Mouse (Mus musculus): ENCODE measurements around the gene Rap1a. TPM values are rescaled to one million over a fixed set of nuclear protein-coding genes. Genes with fewer than 3 reads are reported as not detected.

Rap1a gene
- polyA plus RNA-seq, 1 experiment = 25.2 TPM

DNA sequence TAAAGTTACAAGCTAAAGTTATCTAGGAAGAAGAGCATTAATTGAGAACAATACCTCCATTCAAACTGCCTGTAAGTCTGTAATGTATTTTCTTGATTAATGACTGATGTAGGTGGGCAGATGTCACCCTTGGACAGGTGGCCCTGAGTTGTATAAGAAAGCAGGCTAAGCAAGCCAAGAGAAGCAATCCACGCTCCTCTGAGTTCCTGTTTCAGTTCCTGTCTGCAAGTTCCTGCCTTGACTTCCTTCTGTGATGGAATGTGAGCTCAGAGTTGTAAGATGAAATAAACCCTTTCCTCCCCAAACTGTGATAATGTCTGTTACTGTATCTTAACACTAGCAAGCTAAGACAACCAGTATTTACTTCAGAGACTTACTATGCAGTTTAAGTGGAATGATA, 11.4 kb downstream of the Rap1a start:
- H3K27me3 ChIP-seq (ENCODE audit: control insufficient read depth, insufficient read depth, insufficient read length) = no peaks in the 10 kb centered on the region
- no peak overlapping the region for H3K4me2 ChIP-seq (ENCODE audit: low read depth)
- H3K36me3 ChIP-seq (ENCODE audit: control insufficient read depth, insufficient read depth) = peaks cover 16% of the 10 kb centered on the region
- TF ChIP-seq TCF3 (IDR thresholded peaks at IDR 0.05; ENCODE audit: insufficient read length, low read depth) = no peak
- TF ChIP-seq USF1 (IDR thresholded peaks at IDR 0.05; ENCODE audit: low read depth) = no peak
- TF ChIP-seq E2F4 (IDR thresholded peaks at IDR 0.05; ENCODE audit: insufficient read depth) = no peak
- TF ChIP-seq REST (IDR thresholded peaks at IDR 0.05; ENCODE audit: insufficient read depth, insufficient read length) = no peak
- TF ChIP-seq CEBPB (IDR thresholded peaks at IDR 0.05; ENCODE audit: insufficient read depth, poor library complexity, severe bottlenecking) = no peak
- TF ChIP-seq POLR2AphosphoS2 (IDR thresholded peaks at IDR 0.05; ENCODE audit: insufficient read length, low read depth) = no peak
- TF ChIP-seq MAX (IDR thresholded peaks at IDR 0.05; ENCODE audit: low read depth) = no peak
- TF ChIP-seq TCF12 (IDR thresholded peaks at IDR 0.05; ENCODE audit: insufficient read depth, poor library complexity, severe bottlenecking) = no peak
- TF ChIP-seq SRF (IDR thresholded peaks at IDR 0.05; ENCODE audit: control insufficient read depth, insufficient read length, low read depth) = no peak
- TF ChIP-seq MYOD1 (IDR thresholded peaks at IDR 0.05; ENCODE audit: control insufficient read depth in 1 of 3, insufficient read length in 2 of 3, low read depth in 2 of 3) = no peak
- TF ChIP-seq MYOG (IDR thresholded peaks at IDR 0.05; ENCODE audit: control insufficient read depth in 1 of 3, insufficient read depth in 1 of 3, insufficient read length in 2 of 3, low read depth in 2 of 3) = no peak
- TF ChIP-seq POLR2A (IDR thresholded peaks at IDR 0.05; ENCODE audit: insufficient read length, low read depth) = no peak
- no peak overlapping the region for H3ac ChIP-seq (ENCODE audit: control insufficient read depth, insufficient read length)
- no peak overlapping the region for H3K4me3 ChIP-seq
- peaks cover 96% of the 10 kb centered on the region for H3K79me2 ChIP-seq (ENCODE audit: control insufficient read depth, insufficient read depth)

GRCm38 (mm10) chr3:105787328-105787727, 13.8 kb downstream of the Rap1a start:
- H3K27me3 ChIP-seq (ENCODE audit: control insufficient read depth, insufficient read depth, insufficient read length) = no peaks in the 10 kb centered on the region
- H3K36me3 ChIP-seq (ENCODE audit: control insufficient read depth, insufficient read depth) = peaks cover 16% of the 10 kb centered on the region
- TF ChIP-seq POLR2A (IDR thresholded peaks at IDR 0.05; ENCODE audit: insufficient read length, low read depth) = no peak
- TF ChIP-seq REST (IDR thresholded peaks at IDR 0.05; ENCODE audit: insufficient read depth, insufficient read length) = no peak
- TF ChIP-seq CEBPB (IDR thresholded peaks at IDR 0.05; ENCODE audit: insufficient read depth, poor library complexity, severe bottlenecking) = no peak
- TF ChIP-seq TCF12 (IDR thresholded peaks at IDR 0.05; ENCODE audit: insufficient read depth, poor library complexity, severe bottlenecking) = no peak
- TF ChIP-seq MYOD1 (IDR thresholded peaks at IDR 0.05; ENCODE audit: control insufficient read depth in 1 of 3, insufficient read length in 2 of 3, low read depth in 2 of 3) = no peak
- no peak for TF ChIP-seq POLR2AphosphoS2 (IDR thresholded peaks at IDR 0.05; ENCODE audit: insufficient read length, low read depth)
- TF ChIP-seq SRF (IDR thresholded peaks at IDR 0.05; ENCODE audit: control insufficient read depth, insufficient read length, low read depth) = no peak
- no peak for TF ChIP-seq MAX (IDR thresholded peaks at IDR 0.05; ENCODE audit: low read depth)
- no peak for TF ChIP-seq E2F4 (IDR thresholded peaks at IDR 0.05; ENCODE audit: insufficient read depth)
- no peak overlapping the region for H3K4me2 ChIP-seq (ENCODE audit: low read depth)
- no peak overlapping the region for H3ac ChIP-seq (ENCODE audit: control insufficient read depth, insufficient read length)
- H3K4me3 ChIP-seq = no peak overlapping the region
- H3K79me2 ChIP-seq (ENCODE audit: control insufficient read depth, insufficient read depth) = peaks cover 96% of the 10 kb centered on the region

DNA sequence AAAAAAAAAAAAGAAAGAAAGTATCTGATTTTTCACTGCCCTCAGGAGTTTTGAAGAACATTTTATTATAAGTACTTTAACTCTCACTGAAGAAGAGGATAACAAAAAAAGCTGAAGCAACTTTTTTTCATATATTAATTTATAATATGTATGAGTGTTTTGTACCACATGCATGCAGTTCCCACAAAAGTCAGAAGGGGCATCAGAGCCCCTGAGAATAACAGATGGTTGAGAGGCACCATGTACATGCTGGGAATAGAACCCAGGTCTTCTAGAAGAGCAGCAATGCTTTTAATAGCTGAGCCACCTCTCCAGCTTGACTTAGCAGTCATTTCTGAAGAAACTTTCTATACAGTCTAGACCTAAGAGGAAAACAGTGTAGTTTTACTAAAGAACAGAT, 15.3 kb downstream of the Rap1a start:
- Histone ChIP-seq H3K79me2 (ENCODE audit: control insufficient read depth, insufficient read depth) (peaks cover 97% of the 10 kb centered on the region), H3K4me2 (ENCODE audit: low read depth) (no peak overlapping the region), H3K4me3 (no peak overlapping the region), H3ac (ENCODE audit: control insufficient read depth, insufficient read length) (no peak overlapping the region), H3K27me3 (ENCODE audit: control insufficient read depth, insufficient read depth, insufficient read length) (no peaks in the 10 kb centered on the region), H3K36me3 (ENCODE audit: control insufficient read depth, insufficient read depth) (peaks cover 8% of the 10 kb centered on the region)
- no peak for TF ChIP-seq TCF12 (IDR thresholded peaks at IDR 0.05; ENCODE audit: insufficient read depth, poor library complexity, severe bottlenecking)
- no peak for TF ChIP-seq SRF (IDR thresholded peaks at IDR 0.05; ENCODE audit: control insufficient read depth, insufficient read length, low read depth)
- TF ChIP-seq REST (IDR thresholded peaks at IDR 0.05; ENCODE audit: insufficient read depth, insufficient read length) = no peak
- TF ChIP-seq MYOG (IDR thresholded peaks at IDR 0.05; ENCODE audit: control insufficient read depth in 1 of 3, insufficient read depth in 1 of 3, insufficient read length in 2 of 3, low read depth in 2 of 3) = no peak
- TF ChIP-seq TCF3 (IDR thresholded peaks at IDR 0.05; ENCODE audit: insufficient read length, low read depth) = no peak
- TF ChIP-seq POLR2A (IDR thresholded peaks at IDR 0.05; ENCODE audit: insufficient read length, low read depth) = no peak
- no peak for TF ChIP-seq E2F4 (IDR thresholded peaks at IDR 0.05; ENCODE audit: insufficient read depth)
- TF ChIP-seq MYOD1 (IDR thresholded peaks at IDR 0.05; ENCODE audit: control insufficient read depth in 1 of 3, insufficient read length in 2 of 3, low read depth in 2 of 3) = no peak
- TF ChIP-seq POLR2AphosphoS2 (IDR thresholded peaks at IDR 0.05; ENCODE audit: insufficient read length, low read depth) = no peak

- TF ChIP-seq SRF (IDR thresholded peaks at IDR 0.05; ENCODE audit: control insufficient read depth, insufficient read length, low read depth) (no peak), MYOG (IDR thresholded peaks at IDR 0.05; ENCODE audit: control insufficient read depth in 1 of 3, insufficient read depth in 1 of 3, insufficient read length in 2 of 3, low read depth in 2 of 3) (no peak), MAX (IDR thresholded peaks at IDR 0.05; ENCODE audit: low read depth) (no peak), TCF12 (IDR thresholded peaks at IDR 0.05; ENCODE audit: insufficient read depth, poor library complexity, severe bottlenecking) (no peak), CEBPB (IDR thresholded peaks at IDR 0.05; ENCODE audit: insufficient read depth, poor library complexity, severe bottlenecking) (no peak), TCF3 (IDR thresholded peaks at IDR 0.05; ENCODE audit: insufficient read length, low read depth) (no peak), POLR2AphosphoS2 (IDR thresholded peaks at IDR 0.05; ENCODE audit: insufficient read length, low read depth) (no peak), E2F4 (IDR thresholded peaks at IDR 0.05; ENCODE audit: insufficient read depth) (no peak), USF1 (IDR thresholded peaks at IDR 0.05; ENCODE audit: low read depth) (no peak), POLR2A (IDR thresholded peaks at IDR 0.05; ENCODE audit: insufficient read length, low read depth) (no peak), REST (IDR thresholded peaks at IDR 0.05; ENCODE audit: insufficient read depth, insufficient read length) (no peak), MYOD1 (IDR thresholded peaks at IDR 0.05; ENCODE audit: control insufficient read depth in 1 of 3, insufficient read length in 2 of 3, low read depth in 2 of 3) (no peak)
- no peak overlapping the region for H3K4me2 ChIP-seq (ENCODE audit: low read depth)
- no peak overlapping the region for H3ac ChIP-seq (ENCODE audit: control insufficient read depth, insufficient read length)
- H3K4me3 ChIP-seq = no peak overlapping the region
- peaks cover 5% of the 10 kb centered on the region for H3K36me3 ChIP-seq (ENCODE audit: control insufficient read depth, insufficient read depth)
- H3K27me3 ChIP-seq (ENCODE audit: control insufficient read depth, insufficient read depth, insufficient read length) = no peaks in the 10 kb centered on the region
- peaks cover 98% of the 10 kb centered on the region for H3K79me2 ChIP-seq (ENCODE audit: control insufficient read depth, insufficient read depth)
These were observed 17.3 kb downstream of the Rap1a start for GRCm38 (mm10) chr3:105783809-105784208.
